Mouse (Mus musculus): ENCODE results near the gene Atp5f1.

Gene Atp5f1

GRCm38 (mm10) chr3:105899394-105900147, 60.3 kb downstream of the Atp5f1 start:
- DNase-seq, result peak; percentile 86

- no peak for DNase-seq
Measured at GRCm38 (mm10) chr3:105898861-105899260, 61.0 kb downstream of the Atp5f1 start.

- no peak for DNase-seq
Measured at GRCm38 (mm10) chr3:105898325-105898724, 61.6 kb downstream of the Atp5f1 start.

GRCm38 (mm10) chr3:105896811-105897210, 63.1 kb downstream of the Atp5f1 start:
- no peak for DNase-seq

- DNase-seq, result peak; percentile 44
Measured at GRCm38 (mm10) chr3:105894601-105895592, 65.0 kb downstream of the Atp5f1 start.

GRCm38 (mm10) chr3:105893941-105894391, 65.9 kb downstream of the Atp5f1 start:
- DNase-seq, result no peak

Measured in retina, postnatal 1 day (tissue).